Mouse (Mus musculus): ENCODE measurements at regions not wholly inside any gene's neighbourhood (a gene's known extent, or its start where the extent isn't known, plus 50 kb on each side); places are given as distances from the start of the nearest gene placed in this dataset.

DNA sequence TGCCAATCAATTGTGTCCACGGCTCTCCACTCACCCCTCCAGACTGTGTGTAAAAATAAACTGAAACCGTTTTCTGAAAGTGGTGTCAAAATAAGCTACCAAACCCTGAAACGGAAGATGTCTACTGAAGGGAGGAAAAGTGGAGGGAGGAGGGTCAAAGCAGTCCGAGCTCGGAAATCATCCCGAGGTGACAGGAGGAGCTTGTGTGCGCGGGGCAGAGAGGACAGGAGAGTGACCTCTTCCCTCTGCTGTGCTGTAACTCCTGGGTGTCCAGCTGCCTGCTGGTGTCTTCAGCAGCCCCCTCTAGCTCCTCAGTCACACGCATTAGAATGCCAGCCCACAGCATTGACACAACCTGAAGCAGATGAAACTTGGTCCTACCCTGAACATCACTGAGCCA, 84.2 kb upstream of the Sesn3 start:
- TF ChIP-seq CTCF (conservative IDR thresholded peaks at IDR 0.05; ENCODE audit: low read length): no peak
- TF ChIP-seq POU5F1 (IDR thresholded peaks at IDR 0.05; ENCODE audit: borderline replicate concordance, low read length): no peak
- TF ChIP-seq NANOG (IDR thresholded peaks at IDR 0.05; ENCODE audit: borderline replicate concordance, low read length): no peak
